ENCODE assay signal across 7 mouse cellular contexts in the genomic region with DNA sequence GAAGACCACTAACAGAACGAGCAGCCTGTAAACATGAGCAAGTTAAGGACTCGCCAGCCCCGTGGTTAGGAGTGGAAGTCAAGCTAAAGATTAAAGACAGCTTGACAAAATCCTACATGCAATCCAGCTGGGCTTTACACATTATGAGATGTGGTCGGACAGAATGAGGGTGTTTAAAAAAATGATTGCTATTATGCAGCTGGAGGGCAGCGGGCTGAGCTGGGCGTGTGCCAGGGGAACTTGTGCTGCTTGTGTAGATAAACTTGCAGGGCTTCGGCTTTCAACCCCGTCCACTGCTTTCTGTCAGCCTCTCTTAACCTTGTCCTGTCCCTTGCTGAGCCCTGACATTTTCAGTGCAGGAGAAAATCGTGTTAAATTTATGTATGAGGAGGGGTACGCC.
DNase-seq lines count a peak whose midpoint lies in the region; ATAC-seq and TF ChIP-seq lines count a peak whose summit lies in the region.

No protein-coding gene starts in this region.

- TF ChIP-seq POLR2A in limb, embryonic 14.5 days (IDR thresholded peaks at IDR 0.05; ENCODE audit: borderline replicate concordance, extremely low read depth, insufficient read depth, insufficient read length), result no peak

- H3K9me3 ChIP-seq in heart, embryonic 12.5 days (replicated peaks), result no peaks in the 10 kb centered on the region
- no peaks in the 10 kb centered on the region for H3K9me3 ChIP-seq in limb, embryonic 14.5 days (ENCODE audit: control insufficient read depth, low read length)
- H3K9me3 ChIP-seq in forebrain, embryonic 13.5 days (replicated peaks), result no peaks in the 10 kb centered on the region
- H3K9me3 ChIP-seq in forebrain, embryonic 12.5 days, result no peaks in the 10 kb centered on the region

- TF ChIP-seq CTCF in C2C12 (IDR thresholded peaks at IDR 0.05; ENCODE audit: control insufficient read depth, insufficient read depth, insufficient read length), result no peak

- peaks cover 33% of the 10 kb centered on the region for H3K79me2 ChIP-seq in C2C12 (ENCODE audit: control insufficient read depth, insufficient read depth)

- peak overlapping the region; percentile 50 for H3ac ChIP-seq in C2C12 (ENCODE audit: control insufficient read depth, insufficient read length, low read depth)

- DNase-seq in 3134 (ENCODE audit: extremely low read depth, insufficient read length, low spot score), result peak; percentile 35
- peak; percentile 57 for DNase-seq in limb, embryonic 14.5 days (ENCODE audit: low spot score)
- DNase-seq in thymus, postnatal 36 days, result no peak

- H3K27ac ChIP-seq in heart, embryonic 12.5 days (ENCODE audit: poor library complexity, severe bottlenecking), result peak overlapping the region; percentile 74
- H3K27ac ChIP-seq in limb, embryonic 14.5 days (replicated peaks; ENCODE audit: low read depth, low read length), result no peak overlapping the region
- no peak overlapping the region for H3K27ac ChIP-seq in forebrain, embryonic 13.5 days
- H3K27ac ChIP-seq in forebrain, embryonic 12.5 days, result no peak overlapping the region

- 0 out of 2 replicates have a peak, but pooled peaks have one; percentile 29 for ATAC-seq in heart, embryonic 12.5 days (ENCODE audit: insufficient number of reproducible peaks, low FRiP score)
- no peak for ATAC-seq in limb, embryonic 14.5 days (ENCODE audit: low FRiP score, low read depth)
- no peak for ATAC-seq in forebrain, embryonic 13.5 days
- no peak for ATAC-seq in forebrain, embryonic 12.5 days (ENCODE audit: low FRiP score)

- H3K4me1 ChIP-seq in heart, embryonic 12.5 days (replicated peaks), result peaks cover 30% of the 10 kb centered on the region
- H3K4me1 ChIP-seq in limb, embryonic 14.5 days (ENCODE audit: control insufficient read depth, insufficient read depth, low read length), result peaks cover 19% of the 10 kb centered on the region
- H3K4me1 ChIP-seq in forebrain, embryonic 13.5 days, result peaks cover 39% of the 10 kb centered on the region
- H3K4me1 ChIP-seq in forebrain, embryonic 12.5 days, result peaks cover 11% of the 10 kb centered on the region

- H3K4me2 ChIP-seq in heart, embryonic 12.5 days, result peak overlapping the region; percentile 61
- H3K4me2 ChIP-seq in limb, embryonic 14.5 days (replicated peaks; ENCODE audit: low read depth, low read length, severe bottlenecking), result peak overlapping the region; percentile 16; the same call in 1 of the 2 replicates
- no peak overlapping the region; the same call in 1 of the 2 replicates for H3K4me2 ChIP-seq in forebrain, embryonic 13.5 days
- no peak overlapping the region for H3K4me2 ChIP-seq in forebrain, embryonic 12.5 days

- 6% methylated on average over 10 of the region's 10 CpGs for WGBS in heart, embryonic 12.5 days
- 15% methylated on average over 10 of the region's 10 CpGs for WGBS in limb, embryonic 14.5 days
- WGBS in forebrain, embryonic 13.5 days, result 54% methylated on average over 10 of the region's 10 CpGs
- 60% methylated on average over 10 of the region's 10 CpGs for WGBS in forebrain, embryonic 12.5 days

- peaks cover 4% of the 10 kb centered on the region for H3K79me3 ChIP-seq in C2C12 (ENCODE audit: low read depth)

- H3K4me3 ChIP-seq in C2C12 (ENCODE audit: insufficient read depth, poor library complexity, severe bottlenecking), result no peak overlapping the region
- peak overlapping the region; percentile 29 for H3K4me3 ChIP-seq in heart, embryonic 12.5 days
- H3K4me3 ChIP-seq in limb, embryonic 14.5 days (replicated peaks; ENCODE audit: low read length), result no peak overlapping the region
- no peak overlapping the region for H3K4me3 ChIP-seq in forebrain, embryonic 13.5 days
- no peak overlapping the region for H3K4me3 ChIP-seq in forebrain, embryonic 12.5 days (replicated peaks)

- no peaks in the 10 kb centered on the region for H3K27me3 ChIP-seq in C2C12 (ENCODE audit: control insufficient read depth, insufficient read depth, insufficient read length)
- H3K27me3 ChIP-seq in heart, embryonic 12.5 days (replicated peaks), result peaks cover 8% of the 10 kb centered on the region; the same call in 1 of the 2 replicates
- no peaks in the 10 kb centered on the region for H3K27me3 ChIP-seq in limb, embryonic 14.5 days (ENCODE audit: control insufficient read depth, insufficient read depth, low read length)
- H3K27me3 ChIP-seq in forebrain, embryonic 13.5 days, result no peaks in the 10 kb centered on the region
- H3K27me3 ChIP-seq in forebrain, embryonic 12.5 days, result 0 out of 2 replicates have a peak, but pooled peaks cover 8% of the 10 kb centered on the region

- H3K36me3 ChIP-seq in C2C12 (ENCODE audit: control insufficient read depth, insufficient read depth), result peaks cover 12% of the 10 kb centered on the region
- no peaks in the 10 kb centered on the region for H3K36me3 ChIP-seq in heart, embryonic 12.5 days
- no peaks in the 10 kb centered on the region for H3K36me3 ChIP-seq in limb, embryonic 14.5 days (ENCODE audit: control insufficient read depth, insufficient read depth, low read length)
- H3K36me3 ChIP-seq in forebrain, embryonic 13.5 days (ENCODE audit: poor library complexity, severe bottlenecking), result no peaks in the 10 kb centered on the region
- H3K36me3 ChIP-seq in forebrain, embryonic 12.5 days (replicated peaks), result no peaks in the 10 kb centered on the region

- H3K9ac ChIP-seq in heart, embryonic 12.5 days, result no peak overlapping the region
- no peak overlapping the region for H3K9ac ChIP-seq in limb, embryonic 14.5 days (ENCODE audit: low read depth, low read length, severe bottlenecking)
- no peak overlapping the region for H3K9ac ChIP-seq in forebrain, embryonic 13.5 days
- H3K9ac ChIP-seq in forebrain, embryonic 12.5 days, result no peak overlapping the region

TF ChIP-seq in C2C12, 6 proteins besides CTCF, POLR2A, EP300 and RAD21:
- no peak for TF ChIP-seq MYOD1 (IDR thresholded peaks at IDR 0.05; ENCODE audit: control insufficient read depth, insufficient read length, low read depth)
- TF ChIP-seq FOSL1 (IDR thresholded peaks at IDR 0.05; ENCODE audit: insufficient read depth, low read length, poor library complexity, severe bottlenecking), result no peak
- no peak for TF ChIP-seq USF1 (IDR thresholded peaks at IDR 0.05; ENCODE audit: low read depth)
- no peak for TF ChIP-seq MAX (IDR thresholded peaks at IDR 0.05)
- no peak for TF ChIP-seq MYOG (IDR thresholded peaks at IDR 0.05; ENCODE audit: control insufficient read depth, extremely low read depth, insufficient read length)
- TF ChIP-seq CEBPB (IDR thresholded peaks at IDR 0.05; ENCODE audit: low read depth), result no peak
TF ChIP-seq in C2C12: peak in this region for 0.

Comparison
In these comparisons a context has a peak if more than half of its experiments do, and no peak if none do; other contexts are left out.
1. DNase-seq: peak in 3134 (single experiment) and limb, embryonic 14.5 days (single experiment); none in thymus, postnatal 36 days (0 of 2).
2. H3K4me2 ChIP-seq: peak in heart, embryonic 12.5 days (single experiment) and limb, embryonic 14.5 days (single experiment); none in forebrain, embryonic 13.5 days (single experiment) and forebrain, embryonic 12.5 days (single experiment).